Mouse (Mus musculus) NIH3T3 (cell line): Measurements from ENCODE around the gene Srpk1.
A peak's percentile ranks its signal among the peaks of the same experiment; 100 is the strongest.
"Not testable (repeated sequence)": the region's sequence is repeated elsewhere in the genome, so short reads cannot be mapped to it uniquely, and the experiment has no call there.

Experiments used
- DNase-seq: peaks from one replicate; pipeline ENCODE4 v3.0.0-alpha.2; 2012; ENCODE audit warnings: low read depth

Gene Srpk1

GRCm38 (mm10) chr17:28556635-28557396 is 65.7 kb downstream of the Srpk1 start:
- peak; percentile 79 for DNase-seq

- not testable (repeated sequence) for DNase-seq
These were observed 68.5 kb downstream of the Srpk1 start for GRCm38 (mm10) chr17:28554021-28554420.

GRCm38 (mm10) chr17:28553040-28553793 is 69.3 kb downstream of the Srpk1 start:
- peak; percentile 92 for DNase-seq

- no peak for DNase-seq
These were observed 73.4 kb downstream of the Srpk1 start, which contains the start of gene Clpsl2 for GRCm38 (mm10) chr17:28549111-28549510. Gene Clpsl2 (plus strand): TSS chr17:28549411.

GRCm38 (mm10) chr17:28548550-28548949 is 74.0 kb downstream of the Srpk1 start:
- no peak for DNase-seq

- DNase-seq, result no peak
These were observed 75.6 kb downstream of the Srpk1 start for GRCm38 (mm10) chr17:28546925-28547324.

- DNase-seq, result no peak
These were observed 84.6 kb downstream of the Srpk1 start for GRCm38 (mm10) chr17:28537881-28538280.
